8 mouse cellular contexts compared by ENCODE assay signal in genomic region chr7:121939729-121940128, GRCm38 (mm10). TPM values are rescaled to one million over a fixed set of nuclear protein-coding genes. Genes with fewer than 3 reads are reported as not detected.
DNase-seq lines count a peak whose midpoint lies in the region; ATAC-seq lines count a peak whose summit lies in the region.

No protein-coding gene starts in this region.

- ATAC-seq in embryonic facial prominence, embryonic 11.5 days (replicated peaks; ENCODE audit: insufficient number of reproducible peaks, low FRiP score, low TSS enrichment, low read depth) = peak; percentile 65; the same call in 1 of the 2 replicates

- no peak overlapping the region for H3K9ac ChIP-seq in embryonic facial prominence, embryonic 11.5 days (replicated peaks; ENCODE audit: low read length)

- H3K4me3 ChIP-seq in embryonic facial prominence, embryonic 11.5 days (ENCODE audit: low read depth, low read length) = no peak overlapping the region

- peak; percentile 16 for DNase-seq in thymus, postnatal 0 days (ENCODE audit: low spot score)
- no peak for DNase-seq in thymus, postnatal 4 days
- DNase-seq in embryonic facial prominence, embryonic 11.5 days (ENCODE audit: low spot score) = no peak
- DNase-seq in layer of hippocampus, adult 8-10 months (ENCODE audit: low spot score in 2 of 2) = peak; percentile 85 to 91
- DNase-seq in mesoderm, embryonic 11.5 days (ENCODE audit: low read depth, low spot score) = peak; percentile 47
- DNase-seq in urinary bladder, postnatal 25 days (ENCODE audit: low spot score) = no peak
- no peak for DNase-seq in kidney, postnatal 36 days
- DNase-seq in heart, adult 8-10 months (ENCODE audit: low spot score) = no peak

- no peaks in the 10 kb centered on the region; the same call in 1 of the 2 replicates for H3K36me3 ChIP-seq in embryonic facial prominence, embryonic 11.5 days (replicated peaks; ENCODE audit: control insufficient read depth, insufficient read depth, low read depth, low read length)

- no peaks in the 10 kb centered on the region for H3K27me3 ChIP-seq in embryonic facial prominence, embryonic 11.5 days (ENCODE audit: control insufficient read depth, insufficient read depth, low read length)

- H3K9me3 ChIP-seq in embryonic facial prominence, embryonic 11.5 days (replicated peaks; ENCODE audit: control insufficient read depth, low read length) = no peaks in the 10 kb centered on the region

- no peak overlapping the region for H3K27ac ChIP-seq in embryonic facial prominence, embryonic 11.5 days (replicated peaks; ENCODE audit: low read depth, low read length)

- H3K4me1 ChIP-seq in embryonic facial prominence, embryonic 11.5 days (ENCODE audit: control insufficient read depth, insufficient read depth, low read length) = no peaks in the 10 kb centered on the region

- no peak overlapping the region for H3K4me2 ChIP-seq in embryonic facial prominence, embryonic 11.5 days (ENCODE audit: low read depth, low read length)

- WGBS in embryonic facial prominence, embryonic 11.5 days = 62% methylated on average over 4 of the region's 4 CpGs

RNA-seq across cellular contexts. Expression of gene Cog7, which starts 41.8 kb away (rescaled TPM):
- 5.5 and 10.9 TPM in 2 replicates for polyA plus RNA-seq in thymus, postnatal 0 days (2015; fragmentation: Nextera tagmentation; extraction: Ambion mirVana)
- polyA plus RNA-seq in embryonic facial prominence, embryonic 11.5 days (2014; fragmentation: Nextera tagmentation; extraction: Ambion mirVana) = 13.9 and 15.1 TPM in 2 replicates
- 10 to 100 TPM; 41.5 to 47.1 (median 43.7) TPM for total RNA-seq in layer of hippocampus, adult 8-10 months (2022)
- 10 to 100 TPM; 19.1 to 20.6 (median 20.1) TPM for total RNA-seq in heart, adult 8-10 months (2022)

Comparison
In these comparisons a context has a peak if more than half of its experiments do, and no peak if none do; other contexts are left out.
1. DNase-seq: peak in thymus, postnatal 0 days (single experiment), layer of hippocampus, adult 8-10 months (2 of 2) and mesoderm, embryonic 11.5 days (single experiment); none in thymus, postnatal 4 days (single experiment), embryonic facial prominence, embryonic 11.5 days (single experiment), urinary bladder, postnatal 25 days (single experiment), kidney, postnatal 36 days (0 of 2) and heart, adult 8-10 months (single experiment).